Mouse (Mus musculus): ENCODE data around the gene Golga7b. TPM values are rescaled to one million over a fixed set of nuclear protein-coding genes. Genes with fewer than 3 reads are reported as not detected.

The Golga7b gene
- total and polyA plus RNA-seq, 3 experiments: 0.27 to 2.0 TPM; not detected in 1

GRCm38 (mm10) chr19:42216699-42217373, 30.5 kb upstream of the Golga7b start:
- no peaks in the 10 kb centered on the region for H3K79me2 ChIP-seq (ENCODE audit: control insufficient read depth, insufficient read depth, low read length, poor library complexity)
- no peaks in the 10 kb centered on the region for H3K36me3 ChIP-seq (ENCODE audit: control insufficient read depth in 1 of 2, insufficient read depth in 2 of 2, low read length in 2 of 2)
- H3K9ac ChIP-seq (ENCODE audit: control insufficient read depth, low read depth, low read length, poor library complexity, severe bottlenecking): no peak overlapping the region
- no peak overlapping the region for H3K4me3 ChIP-seq (ENCODE audit: control insufficient read depth in 1 of 2, insufficient read depth in 1 of 2, low read depth in 2 of 2, low read length in 2 of 2)
- TF ChIP-seq JUND (IDR thresholded peaks at IDR 0.05; ENCODE audit: low read depth, low read length) (no peak), MAZ (IDR thresholded peaks at IDR 0.05; ENCODE audit: low read depth, low read length) (no peak), NELFE (IDR thresholded peaks at IDR 0.05; ENCODE audit: low read depth, low read length) (no peak), TCF12 (IDR thresholded peaks at IDR 0.05; ENCODE audit: low read depth, low read length) (no peak), MXI1 (IDR thresholded peaks at IDR 0.05; ENCODE audit: low read depth, low read length) (no peak), MAX (IDR thresholded peaks at IDR 0.05; ENCODE audit: low read length) (no peak), ZKSCAN1 (IDR thresholded peaks at IDR 0.05; ENCODE audit: low read depth, low read length) (no peak), UBTF (IDR thresholded peaks at IDR 0.05; ENCODE audit: borderline replicate concordance, insufficient read depth, low read depth, low read length) (no peak), ZC3H11A (IDR thresholded peaks at IDR 0.05; ENCODE audit: low read depth, low read length) (no peak), NRF1 (IDR thresholded peaks at IDR 0.05; ENCODE audit: insufficient read depth, low read depth, low read length, poor library complexity, severe bottlenecking) (no peak), RAD21 (IDR thresholded peaks at IDR 0.05; ENCODE audit: low read depth, low read length) (no peak), USF1 (IDR thresholded peaks at IDR 0.05; ENCODE audit: low read depth, low read length) (no peak), MEF2A (IDR thresholded peaks at IDR 0.05; ENCODE audit: extremely low read depth, insufficient replicate concordance, low read depth, low read length, poor library complexity, severe bottlenecking) (no peak), GATA1 (IDR thresholded peaks at IDR 0.05; ENCODE audit: low read depth, low read length) (no peak), EP300 (IDR thresholded peaks at IDR 0.05; ENCODE audit: low read depth in 1 of 2, low read length in 2 of 2) (no peak), POLR2AphosphoS5 (IDR thresholded peaks at IDR 0.05; ENCODE audit: borderline replicate concordance, low read depth, low read length) (no peak), ETS1 (IDR thresholded peaks at IDR 0.05; ENCODE audit: low read depth, low read length) (no peak), RCOR1 (IDR thresholded peaks at IDR 0.05; ENCODE audit: low read depth, low read length) (no peak)
- no peaks in the 10 kb centered on the region for H3K9me3 ChIP-seq (replicated peaks; ENCODE audit: insufficient read depth, low read length)
- H3K4me1 ChIP-seq (ENCODE audit: control insufficient read depth in 1 of 2, insufficient read depth in 2 of 2, low read length in 2 of 2): no peaks in the 10 kb centered on the region
- no peaks in the 10 kb centered on the region; a peak in 2 of 4 replicates for H3K27me3 ChIP-seq (ENCODE audit: control insufficient read depth in 1 of 2, insufficient read depth in 2 of 2, low read length in 2 of 2)
- no peak for DNase-seq (ENCODE audit: low read depth, low spot score)
- H3K27ac ChIP-seq (ENCODE audit: control insufficient read depth, low read depth, low read length): no peak overlapping the region

GRCm38 (mm10) chr19:42217374-42217763, 30.0 kb upstream of the Golga7b start:
- no peak overlapping the region for H3K27ac ChIP-seq (ENCODE audit: control insufficient read depth, low read depth, low read length)
- H3K4me3 ChIP-seq (ENCODE audit: control insufficient read depth in 1 of 2, insufficient read depth in 1 of 2, low read depth in 2 of 2, low read length in 2 of 2): no peak overlapping the region
- H3K4me1 ChIP-seq (ENCODE audit: control insufficient read depth in 1 of 2, insufficient read depth in 2 of 2, low read length in 2 of 2): no peaks in the 10 kb centered on the region
- TF ChIP-seq SIN3A (IDR thresholded peaks at IDR 0.05; ENCODE audit: low read length) (no peak), EP300 (IDR thresholded peaks at IDR 0.05; ENCODE audit: low read depth in 1 of 2, low read length in 2 of 2) (no peak), RAD21 (IDR thresholded peaks at IDR 0.05; ENCODE audit: low read depth, low read length) (peak; percentile 94), TAL1 (IDR thresholded peaks at IDR 0.05; ENCODE audit: low read length) (no peak), ETS1 (IDR thresholded peaks at IDR 0.05; ENCODE audit: low read depth, low read length) (no peak), CTCF (IDR thresholded peaks at IDR 0.05 in 2 of 3, conservative IDR thresholded peaks at IDR 0.05 in 1 of 3; ENCODE audit: control insufficient read depth in 1 of 3, insufficient read depth in 1 of 3, low read depth in 2 of 3, low read length in 3 of 3, poor library complexity in 1 of 3, severe bottlenecking in 1 of 3) (peak; percentile 91 to 96 (median 94)), HCFC1 (IDR thresholded peaks at IDR 0.05; ENCODE audit: low read depth, low read length) (no peak), ZNF384 (IDR thresholded peaks at IDR 0.05; ENCODE audit: low read depth, low read length) (no peak), ZC3H11A (IDR thresholded peaks at IDR 0.05; ENCODE audit: low read depth, low read length) (peak; percentile 88), SMC3 (IDR thresholded peaks at IDR 0.05; ENCODE audit: low read depth, low read length) (peak; percentile 99), MYB (IDR thresholded peaks at IDR 0.05; ENCODE audit: low read depth, low read length) (no peak), TBP (IDR thresholded peaks at IDR 0.05; ENCODE audit: low read depth, low read length) (no peak)
- no peaks in the 10 kb centered on the region for H3K79me2 ChIP-seq (ENCODE audit: control insufficient read depth, insufficient read depth, low read length, poor library complexity)
- H3K9me3 ChIP-seq (replicated peaks; ENCODE audit: insufficient read depth, low read length): no peaks in the 10 kb centered on the region
- no peak overlapping the region for H3K9ac ChIP-seq (ENCODE audit: control insufficient read depth, low read depth, low read length, poor library complexity, severe bottlenecking)
- DNase-seq (ENCODE audit: low read depth, low spot score): peak; percentile 75
- no peaks in the 10 kb centered on the region for H3K36me3 ChIP-seq (ENCODE audit: control insufficient read depth in 1 of 2, insufficient read depth in 2 of 2, low read length in 2 of 2)
- H3K27me3 ChIP-seq (ENCODE audit: control insufficient read depth in 1 of 2, insufficient read depth in 2 of 2, low read length in 2 of 2): no peaks in the 10 kb centered on the region; a peak in 1 of 4 replicates
